Mouse (Mus musculus) myocyte (in vitro differentiated cells): ENCODE data around the gene Rad51b.

ENCODE experiments used
- CEBPB ChIP-seq: IDR thresholded peaks from 2 replicates; pipeline ENCODE4 v1.6.1; 2011; ENCODE audit warnings: mild to moderate bottlenecking, moderate library complexity; ENCODE audit not compliant: poor library complexity, insufficient read depth, severe bottlenecking
- E2F4 ChIP-seq: IDR thresholded peaks from one replicate; pipeline ENCODE4 v1.6.1; 2011; ENCODE audit warnings: mild to moderate bottlenecking, control low read depth, moderate library complexity; ENCODE audit not compliant: insufficient read depth
- MAX ChIP-seq: IDR thresholded peaks from one replicate; pipeline ENCODE4 v1.6.1; 2011; ENCODE audit warnings: low read depth, mild to moderate bottlenecking, control low read depth
- POLR2A ChIP-seq: IDR thresholded peaks from one replicate; pipeline ENCODE4 v1.6.1; 2011; ENCODE audit warnings: low read depth, mild to moderate bottlenecking, control low read depth, moderate library complexity; ENCODE audit not compliant: insufficient read length
- POLR2AphosphoS2 ChIP-seq: IDR thresholded peaks from one replicate; pipeline ENCODE4 v1.6.1; 2011; ENCODE audit warnings: low read depth, control low read depth; ENCODE audit not compliant: insufficient read length
- USF1 ChIP-seq: IDR thresholded peaks from one replicate; pipeline ENCODE4 v1.6.1; 2011; ENCODE audit warnings: low read depth, mild to moderate bottlenecking, control low read depth, moderate library complexity

DNA sequence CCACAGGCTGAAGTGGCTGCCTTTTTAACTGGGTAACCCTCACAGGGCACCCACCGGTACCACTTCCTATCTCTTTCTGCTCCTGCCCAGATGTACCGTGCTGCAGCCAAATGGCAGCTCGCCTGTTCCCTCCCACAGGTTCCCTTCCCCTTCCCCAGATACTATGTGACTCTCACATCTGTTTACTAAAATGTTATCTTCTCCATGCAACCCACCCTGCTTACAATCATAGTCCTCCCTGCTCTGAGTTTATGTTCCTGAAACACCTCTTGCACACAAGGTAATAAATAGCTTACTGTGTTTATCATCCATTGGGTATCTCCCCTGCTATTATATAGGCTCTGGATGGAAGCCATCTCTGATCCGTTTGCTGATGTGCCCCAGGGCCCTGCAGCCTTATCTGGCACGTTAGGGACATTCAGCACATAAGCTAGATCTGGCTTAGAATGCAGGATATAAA, 530.2 kb downstream of the Rad51b start:
- TF ChIP-seq POLR2A (no peak), MAX (no peak), USF1 (no peak), POLR2AphosphoS2 (no peak), CEBPB (no peak), E2F4 (no peak)
